Mouse (Mus musculus): ENCODE results near the gene Gm10322. TPM values are rescaled to one million over a fixed set of nuclear protein-coding genes. Genes with fewer than 3 reads are reported as not detected.

The Gm10322 gene
- polyA plus RNA-seq, 1 experiment from 2014 or later: not detected

DNA sequence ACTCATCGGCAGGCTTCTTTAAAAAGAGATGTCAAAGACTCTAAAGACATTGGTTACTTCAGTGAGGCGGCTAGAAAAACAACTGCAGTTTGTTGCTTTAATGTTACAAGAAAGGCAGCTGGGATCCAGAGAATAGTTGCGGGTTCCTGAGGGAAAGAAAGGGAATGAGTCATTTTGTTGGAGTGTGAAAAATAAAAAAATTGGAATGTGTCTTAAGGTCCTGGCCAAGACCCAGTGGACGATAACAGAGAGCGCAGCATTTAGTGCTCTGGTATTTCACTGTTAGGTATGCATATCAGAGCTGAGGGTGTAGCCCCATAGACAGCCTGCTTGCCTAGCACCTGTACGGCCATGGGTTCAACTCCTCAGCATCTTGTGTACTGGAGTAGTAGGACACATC, 22.7 kb downstream of the Gm10322 start:
- 88% methylated on average over 6 of the region's 6 CpGs for WGBS
- Histone ChIP-seq H3K36me3 (no peaks in the 10 kb centered on the region), H3K27ac (no peak overlapping the region), H3K4me2 (replicated peaks) (no peak overlapping the region), H3K4me1 (no peaks in the 10 kb centered on the region), H3K9me3 (replicated peaks) (no peaks in the 10 kb centered on the region), H3K27me3 (no peaks in the 10 kb centered on the region), H3K9ac (no peak overlapping the region), H3K4me3 (no peak overlapping the region)
- no peak for ATAC-seq (ENCODE audit: low FRiP score)

DNA sequence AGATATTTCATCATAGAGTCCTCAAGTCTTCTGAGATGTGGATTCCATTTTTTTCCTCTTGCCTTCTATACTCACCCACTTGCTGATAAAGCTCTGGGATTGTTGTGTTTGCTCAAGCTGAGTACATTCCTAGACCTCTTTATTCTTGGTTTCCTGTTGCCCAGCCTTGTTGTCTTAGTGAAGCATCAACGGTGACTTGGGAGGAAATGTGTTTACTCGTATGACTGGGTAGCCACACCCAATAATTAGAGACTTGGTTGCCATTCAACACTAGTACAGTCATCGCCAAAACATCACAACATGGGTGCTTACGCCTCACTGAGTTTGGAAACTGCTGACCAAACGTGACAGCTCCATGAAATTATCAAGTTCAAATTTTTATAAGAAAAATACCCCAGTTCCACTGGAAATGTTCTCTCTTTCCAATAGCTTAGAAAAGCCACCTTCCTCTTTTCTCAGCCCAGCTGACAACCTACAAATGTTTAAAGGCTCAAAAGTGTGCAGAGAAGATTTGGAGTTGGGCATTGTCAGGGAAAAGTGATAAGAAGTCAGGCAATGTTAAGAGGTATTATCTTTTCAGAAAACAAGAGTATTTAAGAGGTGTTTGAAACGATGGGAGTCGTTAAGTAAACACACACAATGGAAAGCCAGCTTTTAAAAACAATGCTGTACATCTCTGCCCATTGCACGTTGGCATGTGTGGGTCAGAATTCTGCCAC, 27.0 kb downstream of the Gm10322 start:
- no peak overlapping the region for H3K4me2 ChIP-seq (replicated peaks)
- no peaks in the 10 kb centered on the region for H3K4me1 ChIP-seq
- no peak overlapping the region for H3K27ac ChIP-seq
- 81% methylated on average over 8 of the region's 8 CpGs for WGBS
- no peak overlapping the region for H3K9ac ChIP-seq
- H3K36me3 ChIP-seq: no peaks in the 10 kb centered on the region
- H3K4me3 ChIP-seq: no peak overlapping the region
- ATAC-seq (ENCODE audit: low FRiP score): no peak
- no peaks in the 10 kb centered on the region; the same call in 1 of the 2 replicates for H3K9me3 ChIP-seq (replicated peaks)
- no peaks in the 10 kb centered on the region for H3K27me3 ChIP-seq

DNA sequence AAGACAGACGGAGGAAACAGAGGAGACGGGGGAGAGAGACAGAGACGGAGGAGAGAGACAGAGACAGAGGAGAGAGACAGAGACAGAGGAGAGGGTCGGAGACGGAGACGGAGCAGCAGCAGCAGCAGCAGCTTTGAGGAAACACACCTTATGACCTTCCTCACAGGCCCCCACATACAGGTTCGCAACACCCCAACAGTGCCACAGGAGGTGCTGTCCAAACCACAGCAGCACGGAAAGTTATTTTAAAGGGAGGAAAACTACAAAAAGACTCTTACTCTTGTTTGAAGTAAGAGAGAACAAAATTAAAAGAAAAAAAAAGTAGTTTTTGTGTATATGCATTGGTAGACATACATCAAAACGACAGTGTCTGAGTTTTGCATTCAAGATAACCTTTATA, 27.8 kb downstream of the Gm10322 start:
- 80% methylated on average over 9 of the region's 9 CpGs for WGBS
- Histone ChIP-seq H3K4me3 (no peak overlapping the region), H3K36me3 (no peaks in the 10 kb centered on the region), H3K27me3 (no peaks in the 10 kb centered on the region), H3K4me1 (no peaks in the 10 kb centered on the region), H3K27ac (no peak overlapping the region), H3K9ac (no peak overlapping the region), H3K4me2 (replicated peaks) (no peak overlapping the region), H3K9me3 (replicated peaks) (no peaks in the 10 kb centered on the region; the same call in 1 of the 2 replicates)
- no peak for ATAC-seq (ENCODE audit: low FRiP score)

DNA sequence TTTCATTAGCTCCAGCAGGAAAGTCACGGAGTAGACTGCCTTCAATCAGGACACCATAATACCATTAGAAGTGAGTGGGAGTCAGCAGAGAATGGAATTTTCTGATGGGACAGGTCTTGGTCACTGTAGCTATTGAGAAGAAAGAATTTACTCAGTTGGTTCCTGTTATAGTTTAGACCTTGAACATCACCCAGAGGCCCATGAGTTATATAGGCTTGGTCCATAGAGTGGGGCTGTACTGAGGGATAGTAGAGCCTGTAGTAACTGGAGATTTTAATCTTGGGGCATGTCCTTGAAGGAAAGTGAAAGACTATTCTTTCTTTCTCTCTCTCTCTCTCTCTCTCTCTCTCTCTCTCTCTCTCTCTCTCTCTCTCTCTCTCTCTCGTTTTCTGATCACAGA, 28.8 kb downstream of the Gm10322 start:
- Histone ChIP-seq H3K36me3 (no peaks in the 10 kb centered on the region), H3K4me1 (no peaks in the 10 kb centered on the region), H3K27me3 (no peaks in the 10 kb centered on the region), H3K4me2 (replicated peaks) (no peak overlapping the region), H3K9ac (no peak overlapping the region), H3K9me3 (replicated peaks) (no peaks in the 10 kb centered on the region; the same call in 1 of the 2 replicates), H3K4me3 (no peak overlapping the region), H3K27ac (no peak overlapping the region)
- WGBS: 85% methylated on average over 2 of the region's 2 CpGs
- no peak for ATAC-seq (ENCODE audit: low FRiP score)

DNA sequence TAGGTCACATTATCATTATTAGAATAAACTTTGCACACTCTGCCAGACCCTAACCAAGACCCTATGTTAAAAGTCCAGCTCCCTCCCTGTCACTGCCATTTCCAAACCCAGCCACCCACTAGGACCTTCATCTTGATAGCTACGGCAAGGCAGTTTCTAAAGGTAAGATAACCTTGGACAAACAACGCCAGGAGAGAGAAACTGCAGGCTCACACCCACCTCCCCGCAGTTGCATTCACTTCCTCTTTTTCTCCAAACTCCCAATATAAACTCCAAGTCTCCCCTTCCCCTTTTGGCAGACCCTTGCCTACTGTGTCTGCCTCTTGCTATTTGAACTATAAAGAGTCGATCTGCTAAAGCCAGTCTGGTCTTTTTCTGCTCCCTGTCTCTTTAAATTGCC, 29.3 kb downstream of the Gm10322 start:
- H3K4me3 ChIP-seq: no peak overlapping the region
- no peaks in the 10 kb centered on the region for H3K27me3 ChIP-seq
- no peaks in the 10 kb centered on the region for H3K4me1 ChIP-seq
- WGBS: 82% methylated on average over 4 of the region's 4 CpGs
- H3K36me3 ChIP-seq: no peaks in the 10 kb centered on the region
- ATAC-seq (ENCODE audit: low FRiP score): no peak
- H3K9ac ChIP-seq: no peak overlapping the region
- no peak overlapping the region for H3K4me2 ChIP-seq (replicated peaks)
- no peak overlapping the region for H3K27ac ChIP-seq
- no peaks in the 10 kb centered on the region; the same call in 1 of the 2 replicates for H3K9me3 ChIP-seq (replicated peaks)

DNA sequence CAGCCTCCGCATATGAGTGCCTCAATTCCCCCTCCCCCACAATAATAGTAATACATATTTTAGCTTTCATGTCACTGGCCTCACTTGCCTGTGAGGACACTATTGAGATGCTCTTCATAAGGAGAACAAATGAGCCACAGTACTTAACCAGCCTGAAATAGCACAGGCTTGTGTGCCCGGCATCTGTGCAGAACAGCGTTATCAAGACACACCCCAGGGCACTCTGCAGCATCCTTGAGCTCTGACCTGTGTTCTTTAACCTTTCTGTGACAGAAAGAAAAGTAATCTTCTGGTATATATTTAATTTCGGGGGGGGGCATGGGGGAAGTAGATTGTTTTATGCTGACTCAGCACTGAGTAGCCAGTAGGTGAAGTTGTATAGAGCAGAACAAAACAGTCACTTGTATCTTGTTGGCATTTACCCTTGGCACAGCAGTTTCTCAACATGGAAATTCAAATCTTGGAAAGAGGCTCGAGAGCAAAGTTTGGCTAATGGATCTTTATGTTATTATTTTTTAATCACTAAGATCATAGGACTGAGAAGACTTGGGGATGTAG, 31.0 kb downstream of the Gm10322 start:
- Histone ChIP-seq H3K4me2 (replicated peaks) (no peak overlapping the region), H3K4me3 (no peak overlapping the region), H3K27ac (no peak overlapping the region), H3K27me3 (no peaks in the 10 kb centered on the region), H3K9ac (no peak overlapping the region), H3K9me3 (replicated peaks) (no peaks in the 10 kb centered on the region; the same call in 1 of the 2 replicates), H3K4me1 (no peaks in the 10 kb centered on the region), H3K36me3 (no peaks in the 10 kb centered on the region)
- no peak for ATAC-seq (ENCODE audit: low FRiP score)
- 89% methylated on average over 5 of the region's 5 CpGs for WGBS

DNA sequence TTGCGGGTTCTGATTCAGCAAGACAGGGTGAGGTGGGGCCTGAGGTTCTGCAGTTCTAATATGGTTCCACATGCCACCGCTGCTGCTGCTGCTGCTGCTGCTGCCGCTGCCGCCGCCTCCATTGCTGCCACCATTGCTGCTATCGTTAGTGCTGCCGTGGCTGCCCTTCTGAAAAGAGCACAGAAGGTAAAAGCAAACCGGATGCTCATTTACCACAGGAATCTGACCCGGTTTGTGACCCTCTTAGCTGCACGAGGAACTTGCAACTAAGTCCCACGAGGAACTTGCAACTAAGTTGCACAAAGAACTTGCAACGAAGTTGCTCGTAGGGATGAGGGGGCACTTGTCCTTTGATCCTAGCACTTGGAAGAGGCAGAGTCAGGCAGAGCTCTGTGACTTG, 40.9 kb downstream of the Gm10322 start:
- H3K27me3 ChIP-seq: no peaks in the 10 kb centered on the region
- H3K4me3 ChIP-seq: no peak overlapping the region
- H3K4me1 ChIP-seq: no peaks in the 10 kb centered on the region
- WGBS: 86% methylated on average over 13 of the region's 13 CpGs
- H3K27ac ChIP-seq: no peak overlapping the region
- H3K9ac ChIP-seq: no peak overlapping the region
- no peaks in the 10 kb centered on the region for H3K36me3 ChIP-seq
- no peak for ATAC-seq (ENCODE audit: low FRiP score)
- peaks cover 4% of the 10 kb centered on the region for H3K9me3 ChIP-seq (replicated peaks)
- H3K4me2 ChIP-seq (replicated peaks): no peak overlapping the region

DNA sequence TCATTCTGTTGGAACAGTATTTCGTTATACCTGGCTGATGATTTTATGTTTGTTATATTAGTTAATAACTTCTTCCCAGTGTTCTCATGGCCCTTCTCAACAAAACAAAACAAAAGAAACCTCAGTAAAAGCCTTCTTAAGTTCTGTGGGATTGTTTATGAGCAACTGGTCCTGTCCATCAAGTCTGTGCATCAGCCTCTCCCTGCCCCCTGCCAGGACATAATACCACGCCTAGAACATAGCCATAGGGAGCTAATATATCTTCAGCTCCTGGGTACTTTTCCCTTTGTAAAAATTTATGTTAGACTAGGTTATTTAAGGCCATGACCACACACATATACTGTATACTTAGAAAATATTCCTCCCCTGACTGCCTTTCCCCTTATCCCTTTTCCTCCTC, 48.9 kb downstream of the Gm10322 start:
- H3K27me3 ChIP-seq: no peaks in the 10 kb centered on the region
- no peak overlapping the region for H3K4me3 ChIP-seq
- 85% methylated on average over 2 of the region's 2 CpGs for WGBS
- ATAC-seq (ENCODE audit: low FRiP score): no peak
- no peak overlapping the region for H3K27ac ChIP-seq
- H3K4me1 ChIP-seq: peaks cover 2% of the 10 kb centered on the region; the same call in 1 of the 2 replicates
- no peaks in the 10 kb centered on the region for H3K36me3 ChIP-seq
- H3K9me3 ChIP-seq (replicated peaks): peaks cover 4% of the 10 kb centered on the region
- H3K9ac ChIP-seq: no peak overlapping the region
- H3K4me2 ChIP-seq (replicated peaks): no peak overlapping the region

DNA sequence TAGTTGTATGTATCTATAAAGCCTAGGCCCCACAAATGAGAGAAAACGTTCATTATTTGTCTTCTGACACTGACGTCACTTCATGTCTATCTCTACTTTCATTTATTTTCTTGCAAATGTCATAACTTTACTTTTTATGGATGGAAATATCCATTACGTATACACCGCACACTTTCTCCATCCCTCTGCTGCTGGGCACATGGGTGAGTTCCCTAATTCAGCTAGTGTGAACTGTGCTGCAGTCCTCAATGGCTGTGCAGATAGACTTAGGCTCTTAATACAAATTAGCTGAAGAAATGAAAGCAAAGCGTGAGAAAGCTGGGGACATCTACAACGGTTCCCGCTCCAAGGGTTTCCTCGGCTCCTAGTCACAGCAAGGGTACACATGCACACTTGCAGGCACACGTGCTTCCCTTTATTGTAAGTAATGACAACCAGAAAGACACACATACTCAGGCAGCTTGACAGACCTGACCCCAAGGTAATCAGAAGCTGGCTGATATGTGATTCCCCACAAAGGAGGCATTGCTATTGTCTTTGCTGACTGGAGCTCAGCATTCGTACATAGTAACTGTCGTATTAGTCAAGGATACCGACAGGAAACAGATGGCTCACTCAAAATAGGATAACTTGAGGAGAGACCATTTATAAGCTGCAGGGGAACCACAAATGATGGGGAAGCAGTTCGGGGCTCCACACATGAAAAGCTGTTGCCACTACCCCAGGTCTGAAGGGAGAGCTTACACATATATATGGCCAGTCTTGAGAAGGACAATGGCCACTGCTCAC, 49.8 kb downstream of the Gm10322 start:
- H3K27me3 ChIP-seq: no peaks in the 10 kb centered on the region

More for the DNA sequence above, 49.8 kb downstream of the Gm10322 start:
- Histone ChIP-seq H3K9ac (no peak overlapping the region), H3K4me3 (no peak overlapping the region), H3K4me2 (replicated peaks) (no peak overlapping the region), H3K9me3 (replicated peaks) (no peaks in the 10 kb centered on the region; the same call in 1 of the 2 replicates), H3K36me3 (no peaks in the 10 kb centered on the region), H3K4me1 (peaks cover 2% of the 10 kb centered on the region; the same call in 1 of the 2 replicates), H3K27ac (no peak overlapping the region)
- 79% methylated on average over 13 of the region's 13 CpGs for WGBS
- no peak for ATAC-seq (ENCODE audit: low FRiP score)

Other genes with a start within 250 kb of the Gm10322 start
- 5.1 TPM in 1 of 2 replicates, not detected in the other for gene Gm10273, start 220.4 kb upstream of the Gm10322 start, polyA plus RNA-seq (2016; fragmentation: Nextera tagmentation; extraction: Ambion mirVana)
- gene Pla2g12b, start 212.4 kb upstream of the Gm10322 start, polyA plus RNA-seq (2016; fragmentation: Nextera tagmentation; extraction: Ambion mirVana): not detected in 2 replicates
- 0.59 and 0.68 TPM in 2 replicates for gene Oit3, start 174.3 kb upstream of the Gm10322 start, polyA plus RNA-seq (2016; fragmentation: Nextera tagmentation; extraction: Ambion mirVana)
- 23.2 and 29.2 TPM in 2 replicates for gene Mcu, start 629 bp downstream of the Gm10322 start, polyA plus RNA-seq (2016; fragmentation: Nextera tagmentation; extraction: Ambion mirVana)
- 75.8 and 78.1 TPM in 2 replicates for gene Micu1, start 86.4 kb downstream of the Gm10322 start, polyA plus RNA-seq (2016; fragmentation: Nextera tagmentation; extraction: Ambion mirVana)

Data from hindbrain, embryonic 12.5 days (tissue).